Mouse (Mus musculus): Measurements from ENCODE around the gene Espl1. TPM values are rescaled to one million over a fixed set of nuclear protein-coding genes. Genes with fewer than 3 reads are reported as not detected.

Espl1 gene
- total RNA-seq, 2 experiments from 2014 or later, result 0.51 to 1.4 TPM

- DNase-seq, result no peak
Observed at GRCm38 (mm10) chr15:102273982-102274716, 21.9 kb upstream of the Espl1 start.

- no peak for DNase-seq
Observed at GRCm38 (mm10) chr15:102278726-102279091, 17.4 kb upstream of the Espl1 start.

GRCm38 (mm10) chr15:102279092-102279782, 16.8 kb upstream of the Espl1 start, which contains the start of gene Mfsd5:
Mfsd5 (plus strand) TSS chr15:102279454.
- DNase-seq, result peak; percentile 91

- DNase-seq, result no peak
Observed at GRCm38 (mm10) chr15:102279783-102280520, 16.1 kb upstream of the Espl1 start.

GRCm38 (mm10) chr15:102280623-102281022, 15.4 kb upstream of the Espl1 start:
- no peak for DNase-seq

- no peak for DNase-seq
Observed at GRCm38 (mm10) chr15:102282463-102283292, 13.4 kb upstream of the Espl1 start.

- no peak for DNase-seq
Observed at GRCm38 (mm10) chr15:102283648-102284047, 12.4 kb upstream of the Espl1 start.

- no peak for DNase-seq
Observed at GRCm38 (mm10) chr15:102287395-102287794, 8.7 kb upstream of the Espl1 start.

GRCm38 (mm10) chr15:102296368-102297006, 421 bp downstream of the Espl1 start:
- DNase-seq, result no peak

- no peak for DNase-seq
Observed at GRCm38 (mm10) chr15:102302542-102302941, 6.5 kb downstream of the Espl1 start.

- no peak for DNase-seq
Observed at GRCm38 (mm10) chr15:102308717-102309116, 12.7 kb downstream of the Espl1 start.

GRCm38 (mm10) chr15:102310074-102310845, 14.2 kb downstream of the Espl1 start:
- DNase-seq, result no peak

GRCm38 (mm10) chr15:102311489-102311888, 15.4 kb downstream of the Espl1 start:
- no peak for DNase-seq

GRCm38 (mm10) chr15:102315292-102315691, 19.2 kb downstream of the Espl1 start:
- no peak for DNase-seq

- peak; percentile 32 for DNase-seq
Observed at GRCm38 (mm10) chr15:102316263-102316662, 20.2 kb downstream of the Espl1 start.

- no peak for DNase-seq
Observed at GRCm38 (mm10) chr15:102324654-102325473, 28.8 kb downstream of the Espl1 start.

GRCm38 (mm10) chr15:102326022-102326576, 30.0 kb downstream of the Espl1 start, which contains the start of gene Pfdn5:
Pfdn5 (plus strand) TSS chr15:102326116.
- DNase-seq, result peak; percentile 83

- no peak for DNase-seq
Observed at GRCm38 (mm10) chr15:102326892-102327291, 30.8 kb downstream of the Espl1 start.

- DNase-seq, result peak; percentile 73
Observed at GRCm38 (mm10) chr15:102331610-102332015, 35.5 kb downstream of the Espl1 start, which contains the start of gene Myg1. Myg1 (plus strand) TSS chr15:102331709.
